Mouse (Mus musculus) midbrain, postnatal 0 days (tissue): ENCODE measurements around the gene Gm14214. TPM values are rescaled to one million over a fixed set of nuclear protein-coding genes. Genes with fewer than 3 reads are reported as not detected.

Source experiments
- ATAC-seq: fragments of 200-750 bp; cut with Nextera tagmentation; 2 replicates; pipeline ENCODE4 v1.8.0; 2017; ENCODE audit warnings: moderate number of reproducible peaks, mild to moderate bottlenecking, moderate TSS enrichment, moderate library complexity; ENCODE audit not compliant: low FRiP score
- DNase-seq: peaks from one replicate; pipeline ENCODE4 v3.0.0-alpha.2; 2015; ENCODE audit warnings: low spot score
- H3K27ac ChIP-seq: fragments of 300-500 bp; sonication (generic); 2 replicates; pipeline ENCODE4 v1.5.1; 2014; ENCODE audit warnings: low read depth, mild to moderate bottlenecking, low read length, mixed read lengths
- H3K27me3 ChIP-seq: fragments of 300-500 bp; sonication (generic); 2 replicates; pipeline ENCODE4 v1.6.1; 2014; ENCODE audit warnings: low read length, control low read depth, mixed read lengths; ENCODE audit not compliant: insufficient read depth
- H3K36me3 ChIP-seq: fragments of 300-500 bp; sonication (generic); 2 replicates; pipeline ENCODE4 v1.6.1; 2014; ENCODE audit warnings: low read length, control low read depth, mixed read lengths; ENCODE audit not compliant: insufficient read depth
- H3K4me1 ChIP-seq: fragments of 300-500 bp; sonication (generic); 2 replicates; pipeline ENCODE4 v1.6.1; 2014; ENCODE audit warnings: mild to moderate bottlenecking, control low read depth, antibody characterized with exemption, low read length, mixed read lengths; ENCODE audit not compliant: insufficient read depth
- H3K4me2 ChIP-seq: fragments of 300-500 bp; sonication (generic); 2 replicates; pipeline ENCODE4 v1.6.1; 2014; ENCODE audit warnings: low read depth, mild to moderate bottlenecking, low read length, mixed read lengths; ENCODE audit not compliant: poor library complexity, severe bottlenecking
- H3K4me3 ChIP-seq: fragments of 300-500 bp; sonication (generic); 2 replicates; pipeline ENCODE4 v1.5.1; 2014; ENCODE audit warnings: low read depth, mild to moderate bottlenecking, low read length, moderate library complexity
- H3K9ac ChIP-seq: fragments of 300-500 bp; sonication (generic); replicated peaks from 2 replicates; pipeline ENCODE4 v1.6.1; 2014; ENCODE audit warnings: mild to moderate bottlenecking, low read length, moderate library complexity, mixed read lengths; ENCODE audit not compliant: poor library complexity, severe bottlenecking
- H3K9me3 ChIP-seq: fragments of 300-500 bp; sonication (generic); 2 replicates; pipeline ENCODE4 v1.6.1; 2016; ENCODE audit warnings: low read length, control low read depth
- CTCF ChIP-seq: IDR thresholded peaks from 2 replicates; pipeline ENCODE4 v1.5.1; 2016; ENCODE audit warnings: antibody characterized with exemption, mild to moderate bottlenecking
- WGBS: fragments of 180-500 bp; shearing (Covaris S2); extraction: QIAGEN DNeasy Blood & Tissue Kit; methylation state at CpG from one replicate; pipeline ENCODE4 v1.1.7; 2014; 5-methylcytosine and 5-hydroxymethylcytosine counted together
- polyA plus RNA-seq: library from polyadenylated mRNA; unstranded; fragments of >200 nt; fragmentation: Nextera tagmentation; extraction: Ambion mirVana; gene quantifications from 2 replicates; pipeline ENCODE4 v1.2.1, GENCODE M21; 2015
- total RNA-seq: library from RNA; depleted of rRNA; stranded (reverse); fragments of >200 nt; gene quantifications from 2 replicates; pipeline ENCODE4 v1.2.3, GENCODE M21; 2014

Gene Gm14214
- total and polyA plus RNA-seq, 2 experiments from 2014 or later, result not detected

DNA sequence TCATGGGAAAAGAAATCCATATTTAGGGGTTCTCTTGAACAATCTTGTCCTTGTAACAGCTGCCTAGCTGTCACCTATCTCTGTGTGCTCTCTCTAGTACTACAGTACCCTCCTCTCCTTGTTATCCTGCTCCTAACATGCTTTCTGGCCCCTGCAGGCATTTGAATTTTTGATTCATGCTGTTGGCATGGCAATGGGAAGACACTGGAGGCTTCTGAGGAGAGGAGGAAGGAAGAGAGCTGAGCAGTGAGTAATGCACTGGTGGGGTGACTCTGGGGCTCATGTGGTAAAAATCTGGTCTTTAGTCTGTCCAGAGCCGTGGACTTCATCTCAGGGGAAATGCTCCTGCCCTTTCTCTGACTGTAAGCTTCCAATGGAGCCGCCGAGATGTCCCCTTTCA lies 15.5 kb upstream of the Gm14214 start:
- H3K4me3 ChIP-seq, result no peak overlapping the region
- TF ChIP-seq CTCF, result no peak
- H3K4me1 ChIP-seq, result no peaks in the 10 kb centered on the region
- WGBS, result 53% methylated on average over 3 of the region's 3 CpGs
- H3K9me3 ChIP-seq, result no peaks in the 10 kb centered on the region
- no peaks in the 10 kb centered on the region for H3K27me3 ChIP-seq
- peak overlapping the region; percentile 55; the same call in 1 of the 2 replicates for H3K27ac ChIP-seq
- ATAC-seq (0 out of 2 replicates have a peak, but pooled peaks have one; percentile 41), DNase-seq (peak; percentile 31)
- no peak overlapping the region for H3K9ac ChIP-seq
- H3K36me3 ChIP-seq, result no peaks in the 10 kb centered on the region
- H3K4me2 ChIP-seq, result peak overlapping the region; percentile 0; the same call in 1 of the 2 replicates

DNA sequence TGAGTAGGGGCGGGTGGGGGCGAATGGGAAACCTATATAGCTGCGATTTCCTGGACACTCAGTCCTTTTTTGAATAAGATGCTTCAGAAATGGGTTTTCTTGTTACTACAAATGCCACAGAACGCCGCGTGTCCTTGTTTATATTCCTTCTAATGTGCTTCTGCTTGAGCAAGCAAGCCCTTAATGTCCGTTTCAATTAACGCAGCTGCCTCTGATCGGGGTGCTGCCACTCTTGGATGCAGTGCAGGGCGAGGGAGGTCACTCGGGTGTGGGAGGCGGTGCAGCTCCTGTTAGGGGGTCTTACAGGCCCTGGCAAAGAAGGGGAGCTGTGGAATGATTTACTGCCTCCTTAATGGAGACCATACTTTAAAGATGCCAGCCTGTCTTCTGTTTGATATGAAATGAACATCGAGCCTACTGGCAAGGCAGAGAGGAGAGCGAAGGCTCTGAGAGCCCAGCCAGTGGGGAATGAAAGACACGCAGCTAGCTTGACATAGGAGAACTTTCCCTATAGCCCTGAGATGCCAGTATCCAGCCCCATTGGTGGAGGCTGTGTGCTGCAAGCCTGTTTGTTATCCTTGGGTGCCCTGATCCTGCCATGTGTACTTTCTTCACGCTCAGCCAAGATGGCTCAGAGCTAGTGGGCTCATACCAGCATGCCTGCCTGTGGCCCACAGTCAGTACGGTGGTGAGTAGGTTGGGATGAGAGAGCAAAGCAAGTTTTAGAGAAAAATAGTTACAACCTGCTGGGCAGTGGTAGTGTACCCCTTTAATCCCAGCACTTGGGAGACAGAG lies 13.2 kb upstream of the Gm14214 start:
- H3K9me3 ChIP-seq, result no peaks in the 10 kb centered on the region
- 74% methylated on average over 17 of the region's 17 CpGs for WGBS
- ATAC-seq, result no peak

DNA sequence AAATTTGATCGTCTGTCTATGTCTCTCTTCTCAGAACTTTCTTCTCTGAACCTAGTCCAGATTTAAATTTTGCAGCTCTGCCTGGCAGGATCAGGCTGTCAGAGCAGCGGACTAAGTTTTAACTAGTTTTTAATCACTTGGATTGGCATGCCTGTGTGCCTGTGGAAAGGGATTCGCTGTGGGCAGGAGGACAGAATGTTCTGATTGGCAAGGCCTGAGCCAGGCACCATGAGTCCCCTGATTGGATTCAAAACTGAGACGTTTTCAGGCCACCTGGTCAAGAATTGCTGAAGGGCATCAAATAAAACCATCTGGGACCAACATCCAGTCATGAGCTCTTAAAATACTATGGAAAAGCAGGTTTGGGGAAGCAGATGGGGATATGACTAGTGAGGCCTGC lies 12.5 kb upstream of the Gm14214 start:
- no peak overlapping the region for H3K27ac ChIP-seq
- H3K9ac ChIP-seq, result no peak overlapping the region
- H3K4me2 ChIP-seq, result no peak overlapping the region
- no peak for TF ChIP-seq CTCF
- H3K9me3 ChIP-seq, result no peaks in the 10 kb centered on the region
- DNase-seq, result no peak
- WGBS, result 69% methylated on average over 4 of the region's 4 CpGs
- H3K27me3 ChIP-seq, result no peaks in the 10 kb centered on the region
- H3K4me3 ChIP-seq, result no peak overlapping the region
- H3K4me1 ChIP-seq, result no peaks in the 10 kb centered on the region
- no peaks in the 10 kb centered on the region for H3K36me3 ChIP-seq
- no peak for ATAC-seq

More for the DNA sequence above, 13.2 kb upstream of the Gm14214 start:
- Histone ChIP-seq H3K36me3 (no peaks in the 10 kb centered on the region), H3K27ac (no peak overlapping the region), H3K4me2 (no peak overlapping the region), H3K27me3 (no peaks in the 10 kb centered on the region), H3K9ac (no peak overlapping the region), H3K4me3 (no peak overlapping the region), H3K4me1 (no peaks in the 10 kb centered on the region)
- TF ChIP-seq CTCF, result no peak
- no peak for DNase-seq

DNA sequence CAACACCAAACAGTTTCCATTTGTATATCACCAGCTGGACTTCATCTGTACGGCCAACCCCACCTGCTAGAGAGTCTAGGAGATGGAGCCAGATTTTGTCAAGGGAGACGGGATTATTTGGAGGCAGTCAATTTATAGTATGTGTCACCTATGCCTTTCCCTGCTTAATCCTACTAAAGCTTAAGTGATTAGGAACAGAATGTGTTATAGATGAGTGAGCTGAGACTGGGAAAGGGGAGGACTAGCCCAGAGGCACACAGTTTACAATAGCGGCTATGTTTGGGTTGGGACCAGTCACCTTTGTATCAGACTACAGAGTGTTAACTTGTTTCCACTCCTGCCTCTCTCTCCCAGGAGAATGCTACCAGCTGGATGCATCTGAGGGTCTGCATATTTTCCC lies 9.8 kb upstream of the Gm14214 start:
- DNase-seq, result no peak
- Histone ChIP-seq H3K27ac (no peak overlapping the region), H3K4me2 (no peak overlapping the region), H3K9me3 (no peaks in the 10 kb centered on the region), H3K36me3 (no peaks in the 10 kb centered on the region), H3K27me3 (no peaks in the 10 kb centered on the region), H3K9ac (no peak overlapping the region), H3K4me3 (no peak overlapping the region), H3K4me1 (no peaks in the 10 kb centered on the region)
- ATAC-seq, result no peak
- TF ChIP-seq CTCF, result no peak
- WGBS, result 36% methylated on average over 3 of the region's 3 CpGs

DNA sequence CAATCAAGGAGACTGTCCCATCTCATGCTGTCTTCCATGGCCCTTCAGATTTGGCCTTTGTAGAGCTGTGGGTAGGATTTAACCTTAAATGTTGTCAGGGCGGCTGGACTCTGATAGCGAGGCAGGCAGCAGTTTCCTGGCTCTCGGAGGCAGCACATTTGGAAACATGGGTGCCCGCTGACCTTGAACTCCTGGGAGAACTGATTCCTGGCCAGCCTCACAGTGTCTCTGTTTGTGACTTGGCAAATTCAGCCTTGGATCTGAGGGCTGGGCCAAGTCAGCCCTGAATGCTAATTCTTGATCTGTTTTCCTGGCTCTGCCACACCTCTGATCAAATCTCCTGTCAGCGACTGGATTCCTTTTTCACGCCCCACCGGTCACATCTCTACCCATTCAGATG lies 6.7 kb upstream of the Gm14214 start:
- TF ChIP-seq CTCF, result no peak
- no peaks in the 10 kb centered on the region for H3K4me1 ChIP-seq
- H3K4me3 ChIP-seq, result no peak overlapping the region
- no peak for ATAC-seq
- no peaks in the 10 kb centered on the region for H3K9me3 ChIP-seq
- no peaks in the 10 kb centered on the region for H3K36me3 ChIP-seq
- no peak overlapping the region for H3K9ac ChIP-seq
- H3K4me2 ChIP-seq, result no peak overlapping the region
- WGBS, result 69% methylated on average over 7 of the region's 7 CpGs
- no peaks in the 10 kb centered on the region for H3K27me3 ChIP-seq
- no peak overlapping the region for H3K27ac ChIP-seq
- DNase-seq, result no peak

DNA sequence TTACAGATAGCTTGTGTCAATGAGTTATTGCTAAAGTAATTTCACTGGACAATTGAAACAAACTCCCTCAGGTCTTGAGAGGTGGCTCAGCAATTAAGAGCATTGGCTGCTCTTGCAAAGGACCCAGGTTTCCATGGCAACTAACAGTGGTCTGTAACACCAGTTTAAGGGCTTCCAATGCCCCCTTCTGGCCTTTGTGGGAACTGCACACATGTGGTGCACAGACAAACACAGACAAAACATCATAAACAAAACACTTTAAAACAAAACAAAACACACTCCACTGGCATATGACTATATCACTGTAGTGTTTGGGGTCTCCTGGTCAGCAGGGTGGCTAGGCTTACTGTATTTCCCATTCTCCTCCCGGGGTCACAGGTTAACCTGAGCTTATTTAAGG lies 4.2 kb upstream of the Gm14214 start:
- Histone ChIP-seq H3K27ac (no peak overlapping the region), H3K4me2 (no peak overlapping the region), H3K4me3 (no peak overlapping the region), H3K9me3 (no peaks in the 10 kb centered on the region), H3K9ac (no peak overlapping the region), H3K36me3 (no peaks in the 10 kb centered on the region), H3K4me1 (no peaks in the 10 kb centered on the region), H3K27me3 (no peaks in the 10 kb centered on the region)
- peak; percentile 71 for TF ChIP-seq CTCF
- WGBS, result 79% methylated on average over 1 of the region's 1 CpGs
- ATAC-seq, result no peak
- peak; percentile 74 for DNase-seq
